Mouse (Mus musculus): Measurements from ENCODE around the gene Try10. TPM values are rescaled to one million over a fixed set of nuclear protein-coding genes. Genes with fewer than 3 reads are reported as not detected.
"Not testable (repeated sequence)": the region's sequence is repeated elsewhere in the genome, so short reads cannot be mapped to it uniquely, and the experiment has no call there.

The Try10 gene
- total RNA-seq (2015; ENCODE audit: low replicate concordance) (not detected in 2 replicates), total RNA-seq (2017; ENCODE audit: low replicate concordance) (not detected in 2 replicates)

DNA sequence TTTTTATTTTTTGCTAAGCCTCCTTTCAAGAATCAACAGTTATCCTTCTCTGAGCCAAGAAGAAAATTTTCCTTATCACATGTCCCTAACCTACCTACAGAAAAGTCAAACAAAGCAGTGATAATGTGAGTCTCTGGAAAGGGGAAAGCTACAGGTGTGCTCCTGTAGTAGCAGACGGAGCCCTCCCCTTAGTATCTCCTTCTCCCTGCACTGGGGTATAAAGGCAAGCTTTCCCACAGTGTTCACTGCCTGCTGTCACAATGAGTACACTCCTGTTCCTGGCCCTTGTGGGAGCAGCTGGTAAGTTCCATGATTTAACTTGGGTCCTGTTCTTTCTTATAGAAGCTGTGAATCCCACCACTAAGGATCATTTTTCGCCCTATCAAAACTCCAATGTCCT lies at the start of gene Try10:
Try10 (plus strand) TSS at position 174 of the 400 bp plus-strand sequence.
- no peak for ATAC-seq (replicated peaks; ENCODE audit: low FRiP score, poor library complexity, severe bottlenecking)

DNA sequence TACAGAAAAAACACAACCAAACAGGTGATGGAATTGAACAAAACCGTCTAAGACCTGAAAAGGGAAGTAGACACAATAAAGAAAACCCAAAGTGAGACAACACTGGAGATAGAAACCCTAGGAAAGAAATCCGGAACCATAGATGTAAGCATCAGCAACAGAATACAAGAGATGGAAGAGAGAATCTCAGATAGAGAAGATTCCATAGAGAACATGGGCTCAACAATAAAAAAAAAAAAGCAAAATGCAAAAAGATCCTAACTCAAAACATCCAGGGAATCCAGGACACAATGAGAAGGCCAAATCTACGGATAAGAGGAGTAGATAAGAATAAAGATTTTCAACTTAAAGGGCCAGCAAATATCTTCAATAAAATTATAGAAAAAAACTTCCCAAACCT lies 37.2 kb upstream of the Try10 start, which contains the start of gene Try5:
Try5 (minus strand) TSS at position 101 of the 400 bp plus-strand sequence.
- not testable (repeated sequence) for ATAC-seq (replicated peaks; ENCODE audit: low FRiP score, poor library complexity, severe bottlenecking)

DNA sequence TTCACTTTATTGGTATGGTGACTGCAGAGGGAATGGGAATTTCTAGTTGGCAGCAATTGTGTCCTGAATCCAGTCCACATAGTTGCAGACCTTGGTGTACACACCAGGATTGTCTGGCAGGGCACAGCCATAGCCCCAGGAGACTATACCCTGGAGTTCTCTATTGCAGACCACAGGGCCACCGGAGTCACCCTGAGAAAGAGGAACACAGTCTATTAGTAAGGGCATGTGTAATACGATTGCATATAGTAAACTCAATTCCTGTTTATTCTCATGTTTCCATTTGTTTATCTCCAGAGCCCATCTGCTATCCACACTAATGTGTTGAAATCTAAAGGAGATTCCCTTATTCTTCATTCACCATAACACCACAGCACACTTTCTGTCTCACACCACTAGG lies 19.9 kb downstream of the Try10 start:
- ATAC-seq (replicated peaks; ENCODE audit: low FRiP score, poor library complexity, severe bottlenecking): not testable (repeated sequence)

GRCm38 (mm10) chr6:41377578-41377977 lies 23.7 kb downstream of the Try10 start, which contains the start of gene Prss3:
Gene Prss3 (minus strand): TSS chr6:41377678.
- not testable (repeated sequence) for ATAC-seq (replicated peaks; ENCODE audit: low FRiP score, poor library complexity, severe bottlenecking)

DNA sequence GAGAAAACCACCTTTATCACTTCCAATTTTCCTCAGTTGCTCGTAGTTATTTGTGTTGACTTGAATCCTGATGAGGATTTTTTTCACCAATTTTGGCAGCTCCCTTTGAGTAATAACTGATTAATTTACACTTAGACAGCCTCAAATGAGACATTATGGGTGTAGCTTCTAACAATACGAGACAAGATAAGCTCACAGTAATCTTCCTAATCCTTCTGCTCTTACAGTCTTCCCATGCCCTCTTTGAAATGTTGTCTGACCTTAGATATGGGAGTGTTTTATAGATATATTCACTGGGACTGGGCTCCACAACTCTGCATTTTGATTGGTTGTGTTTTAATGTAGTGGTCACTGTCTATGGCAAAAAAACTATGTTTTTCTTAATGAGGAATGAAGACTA lies 32.9 kb downstream of the Try10 start:
- no peak for ATAC-seq (replicated peaks; ENCODE audit: low FRiP score, poor library complexity, severe bottlenecking)

GRCm38 (mm10) chr6:41391640-41392039 lies 37.7 kb downstream of the Try10 start:
- ATAC-seq (replicated peaks; ENCODE audit: low FRiP score, poor library complexity, severe bottlenecking): not testable (repeated sequence)

DNA sequence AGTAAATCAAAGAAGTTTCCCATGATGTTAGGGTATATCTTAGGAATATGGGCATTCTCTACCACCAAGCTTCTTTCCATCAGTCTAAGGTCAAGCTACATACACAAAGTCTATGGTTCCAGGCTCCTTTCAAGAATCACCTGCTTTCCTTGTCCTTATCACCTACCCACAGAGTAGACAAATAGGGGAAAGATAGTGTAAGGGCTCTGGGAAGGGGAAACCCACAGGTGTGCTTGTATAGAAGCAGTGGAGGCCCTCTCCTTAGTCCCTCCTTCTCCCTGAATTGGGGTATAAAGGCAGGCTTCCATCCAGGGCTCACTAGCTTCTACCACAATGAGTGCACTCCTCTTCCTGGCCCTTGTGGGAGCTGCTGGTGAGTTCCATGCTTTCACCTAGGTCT lies 38.2 kb downstream of the Try10 start, which contains the start of gene Gm5771:
Gm5771 (plus strand) TSS at position 301 of the 400 bp plus-strand sequence.
- ATAC-seq (replicated peaks; ENCODE audit: low FRiP score, poor library complexity, severe bottlenecking): not testable (repeated sequence)

Other genes starting within 250 kb of the Try10 start
- not detected in 2 replicates for gene Try4, start 51.8 kb upstream of the Try10 start, total RNA-seq (2015; ENCODE audit: low replicate concordance)
- gene Try4, start 51.8 kb upstream of the Try10 start, total RNA-seq (2017; ENCODE audit: low replicate concordance): not detected in 2 replicates
- gene Try5, start 37.3 kb upstream of the Try10 start, total RNA-seq (2015; ENCODE audit: low replicate concordance): not detected in 2 replicates
- gene Try5, start 37.3 kb upstream of the Try10 start, total RNA-seq (2017; ENCODE audit: low replicate concordance): not detected in 2 replicates
- gene Prss3, start 23.6 kb downstream of the Try10 start, total RNA-seq (2015; ENCODE audit: low replicate concordance): not detected in 2 replicates
- not detected in 2 replicates for gene Prss3, start 23.6 kb downstream of the Try10 start, total RNA-seq (2017; ENCODE audit: low replicate concordance)
- not detected in 2 replicates for gene Gm5771, start 38.3 kb downstream of the Try10 start, total RNA-seq (2015; ENCODE audit: low replicate concordance)
- gene Gm5771, start 38.3 kb downstream of the Try10 start, total RNA-seq (2017; ENCODE audit: low replicate concordance): not detected in 2 replicates
- not detected in 2 replicates for gene Gm10334, start 92.0 kb downstream of the Try10 start, total RNA-seq (2015; ENCODE audit: low replicate concordance)
- not detected in 2 replicates for gene Gm10334, start 92.0 kb downstream of the Try10 start, total RNA-seq (2017; ENCODE audit: low replicate concordance)
- not detected in 2 replicates for gene Prss1, start 104.8 kb downstream of the Try10 start, total RNA-seq (2015; ENCODE audit: low replicate concordance)
- gene Prss1, start 104.8 kb downstream of the Try10 start, total RNA-seq (2017; ENCODE audit: low replicate concordance): not detected in 2 replicates
- not detected in 2 replicates for gene Prss2, start 167.7 kb downstream of the Try10 start, total RNA-seq (2015; ENCODE audit: low replicate concordance)
- gene Prss2, start 167.7 kb downstream of the Try10 start, total RNA-seq (2017; ENCODE audit: low replicate concordance): not detected in 2 replicates